Mouse (Mus musculus): Measurements from ENCODE around the gene Tor1aip1. TPM values are rescaled to one million over a fixed set of nuclear protein-coding genes. Genes with fewer than 3 reads are reported as not detected.
"Not testable (repeated sequence)": the region's sequence is repeated elsewhere in the genome, so short reads cannot be mapped to it uniquely, and the experiment has no call there.

The Tor1aip1 gene
- 10 to 100 TPM; 79.8 to 91.5 TPM for total RNA-seq (2021)
- long read RNA-seq, experiment 1, full-length matches to known transcripts: 10 of 19 reads
- long read RNA-seq, experiment 1, partial matches to known transcripts: 0 of 19 reads
- long read RNA-seq, experiment 1, other reads (novel, unspliced or antisense): 9 of 19 reads
- long read RNA-seq, experiment 2, full-length matches to known transcripts: 16 of 25 reads
- long read RNA-seq, experiment 2, partial matches to known transcripts: 2 of 25 reads
- long read RNA-seq, experiment 2, other reads (novel, unspliced or antisense): 7 of 25 reads

DNA sequence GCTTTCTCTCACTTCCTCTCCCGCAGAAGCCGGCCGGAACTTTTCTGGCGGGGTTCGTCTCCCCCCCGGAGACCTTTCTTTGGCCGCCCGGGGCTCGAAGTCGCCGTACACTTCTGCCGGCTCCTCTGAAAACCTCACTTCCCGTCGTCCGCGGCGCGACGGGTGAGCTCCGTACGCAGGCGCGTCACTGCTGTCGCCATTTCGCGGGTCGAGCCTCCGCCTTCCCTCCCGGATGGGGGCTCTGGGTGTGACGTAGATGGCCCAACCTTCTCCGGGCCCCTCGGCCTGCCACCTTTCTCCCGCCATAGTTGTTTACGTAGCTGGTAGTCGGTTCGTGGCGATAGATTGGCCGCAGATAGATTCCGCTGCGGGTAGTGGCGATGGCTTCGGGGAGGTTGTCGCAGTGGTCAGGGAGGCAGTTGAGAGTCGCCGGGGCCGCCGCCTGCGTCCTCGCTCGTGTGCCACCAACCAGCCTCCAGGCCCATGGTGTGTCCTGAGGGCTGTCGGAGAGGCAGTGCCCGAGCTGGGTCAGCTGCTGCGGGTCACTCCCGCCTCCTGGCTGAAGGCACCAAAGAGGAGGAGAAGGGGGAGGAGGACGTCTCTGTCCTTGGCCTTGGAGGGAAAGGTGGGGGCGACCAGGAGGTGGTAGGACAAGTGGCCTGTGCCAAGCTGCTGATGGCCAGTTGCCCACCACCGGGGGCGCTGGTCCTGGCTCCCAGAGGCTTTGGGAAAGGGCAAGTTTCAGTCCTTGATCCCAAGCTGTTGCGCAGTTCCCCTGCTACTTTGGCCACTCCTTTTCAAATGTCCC, at the start of gene Tor1aip1:
Gene Tor1aip1 (minus strand): TSS at position 551 of the 808 bp plus-strand sequence.
- peak; percentile 99 for DNase-seq

DNA sequence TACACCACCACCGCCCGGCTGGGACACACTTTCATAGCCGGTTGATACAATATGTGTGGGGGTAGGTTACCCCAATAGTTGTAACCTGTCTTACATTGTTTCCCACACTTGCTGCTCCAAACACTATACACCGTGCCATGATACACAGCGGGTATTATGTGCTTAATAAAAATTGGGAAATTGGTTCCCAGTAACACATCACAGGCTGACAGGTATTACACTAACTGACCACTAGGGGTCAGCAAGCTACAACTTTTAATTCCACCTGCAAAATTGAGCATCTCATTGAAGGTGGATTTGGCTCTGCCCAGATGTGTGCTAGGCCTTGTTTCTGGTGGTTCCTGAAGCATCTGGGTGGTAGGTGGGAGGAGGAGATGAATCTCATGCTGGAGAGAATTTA, 49.5 kb upstream of the Tor1aip1 start:
- no peak for DNase-seq

DNA sequence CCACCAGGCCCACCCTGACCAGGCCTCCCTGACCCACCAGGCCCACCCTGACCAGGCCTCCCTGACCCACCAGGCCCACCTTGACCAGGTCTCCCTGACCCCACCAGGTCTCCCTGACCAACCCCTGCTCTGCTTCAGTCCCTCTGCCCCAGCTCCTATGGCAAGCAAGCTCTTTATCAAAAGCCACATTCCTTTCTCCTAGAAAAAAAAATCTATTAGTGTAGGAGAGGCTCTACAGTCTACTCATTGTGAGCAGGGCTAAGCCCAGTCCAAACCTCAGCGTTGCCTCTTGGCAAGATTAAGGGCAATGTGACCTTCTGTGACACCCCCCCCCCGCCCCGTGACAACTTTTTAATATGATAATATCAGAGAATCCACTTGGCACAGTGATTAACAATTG, 48.3 kb upstream of the Tor1aip1 start:
- no peak for DNase-seq

DNA sequence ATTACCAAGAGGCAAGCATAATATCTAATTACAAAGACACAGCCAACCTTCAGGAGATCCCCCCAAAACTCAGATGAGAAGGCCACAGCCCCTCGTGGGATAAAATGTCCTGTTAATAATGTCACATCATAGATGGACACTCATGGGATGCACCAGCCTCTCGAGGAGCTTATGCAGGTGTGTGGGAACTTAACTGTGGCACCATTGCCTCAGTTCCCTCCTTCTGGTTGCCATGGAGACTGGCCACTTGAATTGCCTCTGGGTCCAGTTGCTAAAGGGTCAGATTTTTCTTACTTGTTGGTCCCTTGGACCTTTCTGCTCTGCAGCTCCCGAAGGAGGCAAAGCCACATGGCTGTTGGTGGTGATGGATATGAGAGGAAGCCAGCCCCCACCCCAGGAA, 41.4 kb upstream of the Tor1aip1 start:
- DNase-seq: no peak

DNA sequence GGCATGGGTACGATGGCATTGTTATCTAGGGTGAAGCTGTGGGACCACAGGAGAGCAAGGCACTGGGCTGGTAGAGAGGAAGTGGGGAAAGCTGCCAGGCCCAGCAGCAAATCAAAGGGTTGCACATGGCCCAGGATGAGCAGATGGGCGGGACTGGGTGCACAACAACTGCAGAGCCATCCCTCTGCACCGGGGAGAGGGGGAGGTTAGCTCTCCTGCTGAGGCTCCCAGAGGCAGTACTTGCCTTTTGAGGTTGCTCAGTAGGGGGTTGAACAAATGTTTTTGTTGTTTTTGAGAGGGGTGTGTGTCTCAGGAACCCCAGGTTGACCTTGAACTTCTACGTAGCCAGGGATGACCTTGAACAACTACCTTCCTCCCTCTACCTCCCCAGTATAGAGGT, 40.2 kb upstream of the Tor1aip1 start:
- DNase-seq: no peak

DNA sequence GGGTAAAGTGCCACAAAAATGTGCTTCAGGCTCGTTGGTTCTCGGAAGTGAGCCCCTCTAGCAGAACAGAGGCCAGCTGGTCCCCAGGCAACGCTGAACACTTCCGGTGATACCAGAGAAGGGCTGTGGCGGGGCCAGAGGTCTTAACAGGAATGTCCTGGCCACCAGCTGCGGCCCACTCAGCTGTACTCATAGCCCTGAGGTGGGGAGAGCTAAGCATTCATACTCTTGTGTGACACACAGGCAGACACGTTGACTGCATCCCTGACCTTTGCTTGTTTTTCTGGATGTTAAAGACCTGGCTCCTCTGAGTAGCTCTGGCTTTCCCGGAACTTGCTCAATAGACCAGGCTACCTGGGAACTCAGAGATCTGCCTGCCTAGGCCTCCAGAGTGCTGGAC, 38.3 kb upstream of the Tor1aip1 start:
- no peak for DNase-seq

DNA sequence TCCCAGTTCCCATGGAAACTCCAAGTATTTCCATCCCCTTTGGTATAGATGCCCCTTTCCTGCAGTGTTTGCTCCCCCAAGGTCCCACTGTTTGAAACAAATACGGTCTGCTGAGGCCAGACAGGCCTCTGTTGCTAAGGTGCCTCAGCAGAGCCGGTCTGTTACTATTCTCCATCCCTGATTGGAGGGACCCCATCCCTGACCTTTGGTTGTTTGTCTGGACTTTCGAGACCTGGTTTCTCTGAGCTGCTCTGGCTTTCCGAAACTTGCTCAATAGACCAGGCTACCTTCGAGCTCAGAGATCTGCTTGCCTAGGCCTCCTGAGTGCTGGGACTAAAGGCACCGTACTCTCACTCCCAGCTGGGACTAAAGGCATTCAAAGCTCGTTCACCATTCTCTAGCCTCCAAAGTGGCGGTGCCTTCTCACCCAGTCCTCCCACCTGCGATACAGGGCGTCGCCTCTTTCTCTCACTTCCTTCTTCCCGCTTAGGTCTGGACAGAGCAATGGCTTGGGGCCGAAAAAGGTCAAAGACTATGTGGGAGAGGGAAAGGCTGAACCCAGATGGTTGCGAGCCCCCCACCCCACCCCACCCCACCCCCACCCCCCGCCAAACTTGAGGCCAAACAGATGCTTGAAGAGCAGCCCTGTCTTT, 37.0 kb upstream of the Tor1aip1 start:
- no peak for DNase-seq

DNA sequence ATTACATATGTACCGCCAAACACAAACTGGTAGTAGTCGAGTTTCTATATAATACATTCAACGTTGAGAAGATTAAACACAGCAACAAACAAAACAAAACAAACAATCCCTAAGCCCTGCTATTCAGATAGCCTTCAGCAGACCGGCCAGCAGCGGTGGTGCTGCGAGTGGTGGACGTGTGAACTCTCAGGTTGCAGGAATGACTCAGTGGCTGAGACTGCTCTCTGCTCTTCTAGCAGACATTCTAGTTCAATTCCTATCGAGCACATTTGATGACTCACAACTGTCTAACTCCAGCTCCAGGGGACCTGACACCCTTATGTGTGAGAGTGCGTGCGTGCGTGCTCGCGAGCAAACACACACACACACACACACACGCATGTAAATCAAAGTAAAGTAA, 33.8 kb upstream of the Tor1aip1 start:
- DNase-seq: no peak

DNA sequence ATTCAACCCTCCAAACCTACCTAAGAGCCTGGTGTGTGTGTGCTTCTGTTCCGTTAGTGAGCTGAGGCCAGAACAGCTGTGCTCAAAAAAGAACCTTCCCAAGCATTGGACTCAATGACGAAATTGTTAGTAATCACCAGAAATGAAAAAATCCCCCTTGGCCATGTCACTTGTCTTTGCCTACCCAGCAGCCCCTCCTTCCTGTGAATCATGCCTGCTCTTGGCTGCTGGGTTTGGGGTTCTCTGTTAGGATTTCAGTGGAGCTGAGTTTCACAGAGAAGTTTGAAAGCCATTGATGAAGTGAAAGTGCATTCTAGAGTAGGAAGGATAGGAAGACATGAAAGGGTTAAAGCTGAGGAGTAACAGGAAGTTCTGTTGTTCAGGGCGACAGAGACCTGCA, 29.9 kb upstream of the Tor1aip1 start:
- DNase-seq: no peak

DNA sequence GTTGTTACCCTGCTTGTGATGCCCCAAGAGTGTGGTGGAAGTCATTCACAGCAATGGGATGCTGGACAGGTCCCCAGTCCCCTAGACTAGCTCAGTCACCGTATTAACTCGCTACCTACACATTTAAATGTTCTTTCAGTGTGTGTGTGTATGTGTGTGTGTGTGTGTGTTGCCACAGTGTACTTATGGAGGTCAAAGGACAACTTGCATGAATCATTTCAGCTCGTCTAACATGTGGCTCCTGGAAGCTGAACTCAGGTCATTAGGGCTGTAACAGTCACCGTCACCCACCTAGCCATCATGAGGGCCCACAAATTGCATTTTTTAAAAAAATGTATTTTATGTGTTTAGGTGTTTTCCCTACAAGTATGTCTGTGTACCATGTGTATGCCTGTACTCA, 25.9 kb upstream of the Tor1aip1 start:
- DNase-seq: no peak

DNA sequence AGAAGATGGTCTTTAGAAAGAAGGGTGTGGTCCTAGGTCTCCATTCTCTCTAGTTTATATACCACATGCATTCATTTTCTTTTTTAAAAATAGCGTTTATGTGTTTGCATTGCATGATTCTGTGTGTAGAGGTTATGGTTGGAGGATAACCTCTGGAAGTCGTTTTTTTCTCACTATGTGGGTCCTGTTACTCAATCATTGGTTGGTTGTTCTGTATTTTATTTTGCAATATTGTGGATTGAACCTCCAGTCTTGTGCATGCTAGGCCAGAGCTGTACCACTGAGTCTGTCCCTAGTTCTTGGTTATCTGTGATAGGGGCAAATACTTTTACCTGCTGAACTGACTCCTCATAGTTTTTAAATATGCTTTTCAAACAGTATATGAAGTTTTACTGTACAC, 21.9 kb upstream of the Tor1aip1 start:
- DNase-seq: no peak

DNA sequence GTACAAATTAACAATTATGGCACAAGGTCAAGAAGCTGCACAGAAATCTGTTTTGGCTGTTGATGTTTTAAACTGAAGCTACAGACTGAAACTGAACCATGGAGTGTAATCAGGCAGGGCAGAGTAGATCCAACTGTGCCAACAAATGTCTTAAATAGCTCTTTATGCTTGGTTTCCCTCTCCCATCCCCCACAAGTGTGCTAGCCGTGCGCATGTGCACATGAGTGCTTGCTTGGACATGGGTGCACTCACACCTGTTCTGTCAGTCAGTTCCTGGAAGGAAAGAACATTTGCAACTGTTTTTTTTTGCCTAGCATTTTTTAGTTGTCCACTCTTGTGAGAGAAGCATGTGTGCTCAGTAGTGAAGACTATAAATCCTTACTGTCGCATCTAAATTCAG, 10.4 kb upstream of the Tor1aip1 start:
- peak; percentile 59 for DNase-seq

DNA sequence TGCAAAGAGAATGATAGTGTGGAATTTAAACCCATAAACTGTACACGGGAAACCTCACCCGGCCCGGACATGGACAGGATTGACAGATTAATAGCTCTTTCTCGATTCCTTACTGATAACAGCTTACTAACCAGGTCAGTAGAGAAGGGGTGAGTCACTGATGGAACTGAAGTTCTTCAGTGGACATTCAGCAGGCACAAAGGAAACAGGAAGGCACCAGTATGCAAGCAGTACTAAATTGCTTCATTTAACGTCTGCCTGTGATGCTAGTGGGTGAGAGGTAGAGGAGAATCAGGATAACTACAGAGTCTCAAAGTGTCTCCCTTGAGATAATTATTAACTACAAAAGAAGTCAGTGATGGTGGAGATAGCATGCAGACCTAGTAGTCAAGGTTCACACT, 7.9 kb upstream of the Tor1aip1 start:
- DNase-seq: no peak

DNA sequence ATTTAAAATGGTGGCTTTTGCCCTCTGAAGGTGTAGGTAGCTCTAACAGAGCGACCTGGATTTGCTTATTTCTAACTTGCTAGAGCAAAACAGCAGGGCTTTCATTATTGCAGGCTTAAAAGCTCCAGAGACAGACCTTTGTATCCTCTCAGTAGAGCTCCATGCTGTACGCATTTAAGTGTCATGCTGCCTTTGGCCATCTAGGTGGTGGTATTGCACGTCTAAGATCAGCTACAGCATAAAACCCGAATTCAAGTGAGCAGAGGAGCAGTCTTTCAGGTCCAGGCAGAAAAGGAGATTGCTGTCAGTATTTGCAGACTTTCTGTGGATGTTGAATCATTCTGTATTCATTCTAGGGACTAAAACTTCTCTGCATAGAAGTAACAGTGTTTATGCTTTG, 6.7 kb upstream of the Tor1aip1 start:
- peak; percentile 26 for DNase-seq

DNA sequence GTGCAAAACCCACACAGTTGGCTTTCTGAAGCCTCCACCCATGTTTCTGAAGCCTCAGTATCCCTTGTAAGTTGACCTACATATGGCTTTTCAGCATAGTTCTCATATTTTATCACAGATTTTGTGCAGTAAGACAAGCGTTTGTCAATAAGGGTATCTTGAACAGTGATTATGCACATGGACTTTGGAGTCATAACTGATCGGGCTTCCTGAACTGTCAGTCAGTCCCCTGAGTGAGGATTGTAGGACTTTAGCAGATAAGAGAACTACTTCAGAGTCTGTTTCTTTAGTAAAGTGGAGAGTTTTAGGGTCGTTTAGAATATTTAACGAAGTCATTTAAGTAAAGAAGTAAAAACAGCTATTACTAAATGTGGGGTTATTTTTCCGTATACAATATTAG, 6.2 kb upstream of the Tor1aip1 start:
- no peak for DNase-seq

DNA sequence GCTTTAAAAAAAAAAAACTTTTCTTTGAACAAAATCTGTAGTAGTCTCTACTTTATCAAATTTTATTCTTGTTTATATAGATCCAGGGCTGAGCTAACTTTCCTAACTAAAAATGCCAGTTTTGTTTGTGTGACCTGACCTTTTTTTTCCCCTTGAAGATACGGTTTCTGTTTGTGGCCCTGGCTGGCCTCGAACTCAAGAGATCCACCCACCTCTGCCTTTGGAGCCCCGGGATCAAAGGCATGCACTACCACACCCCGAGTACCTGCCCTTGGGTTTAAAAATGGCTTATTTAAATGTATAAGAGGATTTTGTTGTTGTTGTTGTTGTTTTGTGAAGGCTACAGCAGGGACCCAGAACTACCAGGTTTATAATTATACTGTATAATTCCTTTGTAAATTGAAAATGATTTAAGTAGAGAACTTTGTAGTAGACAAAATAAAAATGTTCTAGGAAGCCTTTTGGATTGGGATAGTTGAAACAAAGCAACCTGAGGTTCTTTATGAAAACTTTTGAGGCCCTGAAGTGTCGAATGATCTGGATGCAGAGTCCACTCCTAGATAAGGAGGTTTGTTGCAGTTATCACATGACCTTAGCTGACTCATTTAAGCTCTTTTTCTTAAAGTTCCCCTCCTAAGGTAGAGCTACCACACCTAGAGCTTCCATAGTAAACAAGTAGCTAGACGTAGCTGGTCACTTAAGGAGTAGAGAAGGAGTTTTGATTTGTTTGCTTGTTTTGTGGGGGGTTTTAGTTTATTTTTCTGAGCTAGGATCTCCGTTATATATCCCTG, 5.4 kb upstream of the Tor1aip1 start:
- DNase-seq: no peak

DNA sequence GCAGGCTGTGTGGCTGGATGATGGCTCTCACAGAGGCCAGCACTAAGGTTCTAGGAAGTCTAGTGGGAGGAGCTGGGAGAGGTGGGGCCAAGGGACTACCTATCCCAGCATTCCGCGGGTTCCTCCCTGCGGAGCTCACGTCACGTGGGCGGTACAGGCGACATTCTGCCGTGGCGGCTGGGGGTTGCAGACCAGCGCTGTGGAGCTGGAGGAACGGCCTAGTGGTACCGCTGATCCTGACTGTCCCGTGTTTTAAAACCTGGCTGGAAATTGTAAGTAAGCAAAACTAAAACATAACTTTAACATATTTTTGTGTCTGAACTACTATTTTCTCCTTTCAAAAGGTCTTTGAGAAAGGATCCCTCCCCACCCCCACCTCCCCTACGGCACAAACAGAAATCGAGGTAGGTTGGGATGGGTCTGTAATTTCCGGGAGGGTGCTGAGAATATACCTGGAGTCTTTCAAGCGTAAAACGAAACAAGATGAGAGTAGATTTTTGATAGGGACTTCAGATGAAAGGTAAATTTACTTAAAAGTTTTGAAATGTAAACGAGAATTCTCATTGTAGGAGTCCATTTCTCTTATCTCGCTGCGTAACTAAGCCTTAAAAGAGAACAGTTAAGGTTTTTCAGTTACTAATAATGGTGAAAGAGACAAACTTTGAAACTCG, 4.6 kb upstream of the Tor1aip1 start:
- peak; percentile 90 for DNase-seq

DNA sequence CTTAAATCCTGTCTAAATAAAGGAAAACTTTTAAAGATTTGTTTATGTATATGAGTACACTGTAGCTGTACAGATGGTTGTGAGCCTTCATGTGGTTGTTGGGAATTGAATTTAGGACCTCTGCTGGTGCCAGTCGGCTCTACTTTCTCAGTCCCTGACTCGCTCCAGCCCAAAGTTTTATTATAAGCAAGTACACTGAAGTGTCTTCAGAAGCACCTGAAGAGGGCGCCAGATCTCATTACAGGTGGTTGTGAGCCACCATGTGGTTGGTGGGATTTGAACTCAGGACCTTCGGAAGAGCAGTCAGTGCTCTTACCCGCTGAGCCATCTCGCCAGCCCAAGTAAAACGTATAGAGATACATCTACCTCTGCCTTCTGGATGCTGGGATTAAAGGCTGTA, 3.7 kb upstream of the Tor1aip1 start:
- not testable (repeated sequence) for DNase-seq

DNA sequence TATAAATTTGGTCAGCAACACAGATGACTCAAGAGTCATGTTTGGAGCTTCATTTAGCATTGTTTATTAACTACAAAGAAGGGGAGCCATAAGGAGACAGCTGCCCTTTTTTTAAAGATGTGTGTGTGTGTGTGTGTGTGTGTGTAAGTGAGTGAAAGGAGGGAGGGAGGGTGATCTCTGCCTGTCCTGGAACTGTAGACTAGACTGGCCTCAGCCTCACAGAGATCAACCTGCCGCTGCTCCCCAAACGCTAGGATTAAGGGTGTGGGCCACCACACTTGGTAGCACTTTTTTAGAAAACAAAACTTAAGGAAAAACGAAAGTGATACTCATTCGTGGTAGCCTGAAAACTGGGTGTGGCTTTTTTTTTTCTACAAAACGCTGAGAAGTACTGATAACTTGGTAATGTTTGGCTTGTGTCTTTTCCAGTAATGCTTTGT, 884 bp upstream of the Tor1aip1 start:
- DNase-seq: peak; percentile 26

DNA sequence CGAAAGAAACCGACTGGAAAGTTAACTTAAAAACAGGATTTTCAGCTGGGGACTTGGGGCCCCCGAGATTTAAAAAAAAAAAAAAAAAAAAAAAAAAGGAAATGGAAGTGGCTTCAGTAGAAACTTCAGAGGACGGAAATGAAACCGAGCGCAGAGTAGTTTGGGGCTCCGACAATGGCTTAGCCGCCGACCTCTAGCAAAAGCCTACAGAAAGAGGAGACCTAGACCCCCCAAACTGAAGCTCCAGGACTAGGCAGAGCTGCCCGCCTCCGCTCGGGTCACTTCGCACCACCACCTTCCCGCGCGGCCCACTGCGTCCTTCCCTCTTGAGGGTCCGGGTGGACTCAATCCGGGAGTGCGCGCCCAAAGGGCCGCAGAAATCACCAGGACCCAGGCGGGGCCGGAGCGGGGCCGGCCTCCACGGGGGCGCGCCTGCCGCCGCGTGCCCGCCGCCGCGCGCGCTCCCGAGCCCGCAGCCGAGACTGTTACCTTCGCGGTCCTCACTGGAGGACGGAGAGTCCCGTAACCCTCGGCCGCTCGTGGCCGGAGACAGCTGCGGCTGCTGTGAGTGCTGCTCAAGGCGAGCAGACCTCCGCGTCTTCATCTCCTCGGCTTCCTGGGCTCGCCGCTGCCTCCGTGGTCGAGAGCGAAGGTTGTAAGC, 881 bp downstream of the Tor1aip1 start, which contains the start of gene Tor1aip2:
Gene Tor1aip2 (plus strand): TSS at position 135 of the 661 bp plus-strand sequence.
- no peak for DNase-seq

DNA sequence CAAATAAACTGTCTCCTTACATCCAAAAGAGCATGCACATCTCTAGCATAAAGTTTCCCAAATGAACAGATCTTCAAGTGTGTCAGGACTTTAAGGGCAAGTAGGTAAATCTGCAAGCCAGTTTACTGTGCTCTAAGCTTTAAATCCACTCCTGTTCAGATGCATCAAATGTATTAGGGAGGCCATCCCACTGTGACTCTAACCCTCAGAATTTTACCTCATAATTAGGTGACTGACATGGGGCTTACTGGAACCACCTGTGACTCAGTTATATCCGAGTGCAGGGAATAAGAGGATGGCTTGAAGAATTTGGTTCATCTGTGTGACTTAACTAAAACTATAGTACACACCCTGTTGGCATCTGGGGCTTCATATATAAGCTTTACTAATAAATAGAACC, 1.6 kb downstream of the Tor1aip1 start:
- DNase-seq: no peak
